Mouse (Mus musculus) mesoderm, embryonic 11.5 days (tissue): ENCODE data around the gene Gjb6.

ENCODE experiments used
- DNase-seq: peaks from one replicate; pipeline ENCODE4 v3.0.0-alpha.2; 2012; ENCODE audit warnings: low read depth, low spot score

Gjb6 gene

DNA sequence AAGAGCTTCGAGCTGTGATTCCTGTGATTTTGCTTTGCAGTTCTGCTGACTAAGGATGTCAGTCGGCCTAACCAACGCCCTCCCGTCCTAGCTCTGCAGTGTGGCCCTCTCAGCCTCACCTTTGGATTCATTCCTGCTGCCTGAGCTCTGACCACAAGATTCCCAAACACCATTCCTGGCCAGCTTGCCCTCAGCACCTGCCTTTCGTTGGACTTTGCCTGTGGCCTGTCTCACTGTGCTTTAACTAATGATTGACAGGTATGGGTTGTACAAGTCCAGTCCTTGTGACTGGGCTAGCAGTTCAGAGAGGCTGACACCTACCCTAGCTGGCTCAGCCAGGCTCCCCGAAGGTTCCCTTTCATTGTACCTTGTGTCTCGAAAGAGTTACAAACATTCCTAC is 44.3 kb downstream of the Gjb6 start:
- DNase-seq = no peak

- DNase-seq = no peak
Observed at GRCm38 (mm10) chr14:57084180-57084668, 49.2 kb downstream of the Gjb6 start.

DNA sequence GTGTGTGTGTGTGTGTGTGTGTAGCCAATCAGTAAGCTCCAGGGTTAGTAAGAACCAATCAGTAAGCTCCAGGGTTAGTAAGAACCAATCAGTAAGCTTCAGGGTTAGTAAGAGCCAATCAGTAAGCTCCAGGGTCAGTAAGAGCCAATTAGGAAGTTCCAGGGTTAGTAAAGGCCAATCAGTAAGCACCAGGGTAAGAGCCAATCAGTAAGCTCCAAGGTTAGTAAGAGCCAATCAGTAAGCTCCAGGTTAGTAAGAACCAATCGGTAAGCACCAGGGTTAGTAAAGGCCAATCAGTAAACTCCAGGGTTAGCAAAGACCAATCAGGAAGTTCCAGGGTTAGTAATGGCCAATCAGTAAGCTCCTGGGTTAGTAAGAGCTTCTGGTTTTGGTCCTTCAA is 50.5 kb downstream of the Gjb6 start:
- no peak for DNase-seq

GRCm38 (mm10) chr14:57075537-57075936 is 57.9 kb downstream of the Gjb6 start:
- no peak for DNase-seq
